Comparison of ENCODE assay signal across 28 mouse cellular contexts in the genomic region with DNA sequence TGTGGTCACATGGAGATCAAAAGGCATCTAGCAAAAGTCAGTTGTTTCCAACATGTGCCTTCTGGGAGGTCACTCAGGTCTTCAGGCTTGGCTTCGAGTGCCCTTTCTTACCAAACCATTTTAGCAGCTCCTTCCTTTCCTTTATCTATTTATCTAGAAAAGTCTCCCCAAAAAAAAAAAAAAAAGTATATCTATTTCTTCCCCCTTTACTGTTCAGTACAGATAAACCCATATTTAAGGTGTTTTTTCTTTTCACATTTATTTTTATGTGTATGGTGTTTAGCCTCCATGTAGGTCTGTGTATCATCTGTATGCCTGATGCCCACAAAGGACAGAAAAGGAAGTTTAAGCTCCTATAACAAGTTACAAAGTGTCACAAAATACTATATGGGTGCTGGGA.
"Had no signal": no experiment of that assay in that cellular context is flagged by ENCODE, and none has a peak within 500 bp of the region (broad histone marks: within the 10 kb centered on the region; RNA-seq: fewer than 3 reads in every experiment).

No protein-coding gene starts in this region.

- DNase-seq: left cerebral cortex, postnatal 4 days; liver; liver, embryonic 13.5 days; liver, postnatal 0 days; lung, adult 18-20 months; lung, adult 2 months; lung, embryonic 14.5 days; lung, postnatal 10 days; lung, postnatal 14 days; lung, postnatal 36 days; lung, postnatal 4 days; midbrain, embryonic 14.5 days had no signal

- H3K4me3 ChIP-seq: limb, embryonic 10.5 days; limb, embryonic 12.5 days; limb, embryonic 13.5 days; limb, embryonic 15.5 days; liver, embryonic 12.5 days; liver, embryonic 13.5 days; liver, embryonic 15.5 days; lung, embryonic 15.5 days; megakaryocyte, embryonic 14.5 days; midbrain, embryonic 10.5 days; midbrain, embryonic 12.5 days; midbrain, embryonic 13.5 days; midbrain, embryonic 15.5 days; myocyte; neural tube, embryonic 12.5 days had no signal

- H3K4me1 ChIP-seq: limb, embryonic 10.5 days; limb, embryonic 12.5 days; limb, embryonic 13.5 days; limb, embryonic 15.5 days; liver, embryonic 13.5 days; liver, embryonic 15.5 days; midbrain, embryonic 10.5 days; midbrain, embryonic 12.5 days; midbrain, embryonic 13.5 days; midbrain, embryonic 15.5 days; neural tube, embryonic 12.5 days had no signal

- H3K9ac ChIP-seq: limb, embryonic 12.5 days; limb, embryonic 13.5 days; limb, embryonic 15.5 days; liver, embryonic 12.5 days; liver, embryonic 13.5 days; liver, embryonic 14.5 days; liver, embryonic 15.5 days; liver, postnatal 0 days; lung, embryonic 14.5 days; lung, embryonic 15.5 days; midbrain, embryonic 12.5 days; midbrain, embryonic 13.5 days; midbrain, embryonic 15.5 days; neural tube, embryonic 12.5 days had no signal

- H3K9me3 ChIP-seq: limb, embryonic 10.5 days; limb, embryonic 12.5 days; limb, embryonic 13.5 days; limb, embryonic 15.5 days; liver, embryonic 12.5 days; liver, embryonic 13.5 days; liver, embryonic 15.5 days; lung, embryonic 15.5 days; megakaryocyte, embryonic 14.5 days; midbrain, embryonic 10.5 days; midbrain, embryonic 12.5 days; midbrain, embryonic 13.5 days; midbrain, embryonic 15.5 days; neural tube, embryonic 12.5 days had no signal

- H3K27ac ChIP-seq: limb, embryonic 10.5 days; limb, embryonic 12.5 days; limb, embryonic 13.5 days; limb, embryonic 15.5 days; liver, embryonic 12.5 days; liver, embryonic 13.5 days; liver, embryonic 14.5 days; liver, embryonic 15.5 days; lung, embryonic 15.5 days; macrophage; midbrain, embryonic 10.5 days; midbrain, embryonic 12.5 days; midbrain, embryonic 13.5 days; midbrain, embryonic 15.5 days; neural tube, embryonic 12.5 days had no signal

- H3K27me3 ChIP-seq: limb, embryonic 12.5 days; limb, embryonic 13.5 days; limb, embryonic 15.5 days; liver, embryonic 12.5 days; liver, embryonic 13.5 days; liver, embryonic 15.5 days; lung, embryonic 15.5 days; megakaryocyte, embryonic 14.5 days; midbrain, embryonic 12.5 days; midbrain, embryonic 13.5 days; midbrain, embryonic 15.5 days; neural tube, embryonic 12.5 days had no signal

- H3K36me3 ChIP-seq: limb, embryonic 10.5 days; limb, embryonic 13.5 days; limb, embryonic 15.5 days; lung, embryonic 15.5 days; midbrain, embryonic 10.5 days; midbrain, embryonic 12.5 days; midbrain, embryonic 13.5 days; midbrain, embryonic 15.5 days; neural tube, embryonic 12.5 days had no signal
